Mouse (Mus musculus) heart, embryonic 10.5 days (tissue): ENCODE measurements around the gene Pum2. TPM values are rescaled to one million over a fixed set of nuclear protein-coding genes. Genes with fewer than 3 reads are reported as not detected.

Source experiments
- DNase-seq: peaks from one replicate; pipeline ENCODE4 v3.0.0-alpha.2; 2017; ENCODE audit warnings: low spot score
- H3K27ac ChIP-seq: fragments of 300-500 bp; sonication (generic); 2 replicates; pipeline ENCODE4 v1.5.1; 2016; ENCODE audit warnings: mild to moderate bottlenecking
- H3K27me3 ChIP-seq: fragments of 300-500 bp; sonication (generic); 2 replicates; pipeline ENCODE4 v1.6.1; 2016; ENCODE audit warnings: mild to moderate bottlenecking; ENCODE audit not compliant: poor library complexity, insufficient read depth, severe bottlenecking
- H3K36me3 ChIP-seq: fragments of 300-500 bp; sonication (generic); 2 replicates; pipeline ENCODE4 v1.6.1; 2016; ENCODE audit warnings: mild to moderate bottlenecking, moderate library complexity
- H3K4me1 ChIP-seq: fragments of 300-500 bp; sonication (generic); 2 replicates; pipeline ENCODE4 v1.6.1; 2016; ENCODE audit warnings: mild to moderate bottlenecking
- H3K4me3 ChIP-seq: fragments of 300-500 bp; sonication (generic); 2 replicates; pipeline ENCODE4 v1.5.1; 2016; ENCODE audit warnings: mild to moderate bottlenecking, moderate library complexity
- H3K9me3 ChIP-seq: fragments of 300-500 bp; sonication (generic); 2 replicates; pipeline ENCODE4 v1.6.1; 2016; ENCODE audit warnings: mild to moderate bottlenecking, moderate library complexity
- WGBS: fragments of 180-500 bp; shearing (Covaris S2); methylation state at CpG from one replicate; pipeline ENCODE4 v1.1.7; 2016; 5-methylcytosine and 5-hydroxymethylcytosine counted together
- polyA plus RNA-seq: library from polyadenylated mRNA; unstranded; fragments of >200 nt; fragmentation: Nextera tagmentation; extraction: Ambion mirVana; gene quantifications from 2 replicates; pipeline ENCODE4 v1.2.1, GENCODE M21; 2016

Gene Pum2
- polyA plus RNA-seq, 1 experiment from 2014 or later, result 42.5 TPM

DNA sequence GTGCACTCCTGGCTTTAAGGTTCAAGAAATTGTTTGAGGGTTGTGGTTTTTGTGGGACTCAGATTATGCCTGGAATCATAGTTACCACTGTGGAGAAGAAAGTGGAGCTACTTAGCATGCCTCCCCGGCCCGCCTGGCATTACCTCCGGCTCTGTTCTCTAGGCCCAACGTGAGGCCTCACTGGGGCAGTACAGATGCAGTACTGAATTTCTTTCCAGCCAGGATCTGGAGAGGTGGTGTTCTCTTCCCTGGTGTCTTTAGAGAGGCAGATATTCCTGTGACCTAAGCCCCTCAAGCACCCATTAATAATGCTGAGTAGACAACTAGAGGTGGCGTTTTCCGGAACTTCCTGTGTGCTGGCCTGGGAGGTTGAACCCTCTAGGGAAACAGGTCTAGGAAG, 99.4 kb downstream of the Pum2 start:
- Histone ChIP-seq H3K4me3 (peak overlapping the region; percentile 72), H3K36me3 (no peaks in the 10 kb centered on the region), H3K9me3 (no peaks in the 10 kb centered on the region), H3K4me1 (peaks cover 27% of the 10 kb centered on the region), H3K27ac (peak overlapping the region; percentile 87), H3K27me3 (no peaks in the 10 kb centered on the region; the same call in 1 of the 2 replicates)
- DNase-seq, result no peak
- 47% methylated on average over 6 of the region's 6 CpGs for whole genome bisulfite sequencing

DNA sequence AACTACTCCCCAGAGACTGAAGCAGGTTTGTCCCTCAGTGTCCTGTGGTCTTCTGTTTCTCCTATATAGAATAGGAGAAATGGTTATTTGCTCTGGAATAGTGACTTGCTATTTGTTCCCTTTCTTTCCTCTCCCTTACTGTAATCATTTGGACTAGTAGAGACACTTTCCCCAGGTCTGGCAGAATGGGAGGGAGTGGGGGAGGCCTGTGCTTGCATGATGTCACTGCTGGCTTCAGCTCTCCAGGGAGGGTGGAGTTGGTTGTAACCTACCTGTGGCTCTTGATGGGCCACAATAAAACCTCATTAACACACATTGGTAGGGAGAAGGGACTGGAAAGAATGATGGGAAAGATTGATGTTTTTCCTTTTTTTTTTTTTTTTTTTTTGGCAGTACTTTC, 100.2 kb downstream of the Pum2 start:
- Histone ChIP-seq H3K36me3 (no peaks in the 10 kb centered on the region), H3K4me3 (no peak overlapping the region), H3K4me1 (peaks cover 27% of the 10 kb centered on the region), H3K9me3 (no peaks in the 10 kb centered on the region), H3K27ac (no peak overlapping the region), H3K27me3 (no peaks in the 10 kb centered on the region; the same call in 1 of the 2 replicates)
- no peak for DNase-seq

DNA sequence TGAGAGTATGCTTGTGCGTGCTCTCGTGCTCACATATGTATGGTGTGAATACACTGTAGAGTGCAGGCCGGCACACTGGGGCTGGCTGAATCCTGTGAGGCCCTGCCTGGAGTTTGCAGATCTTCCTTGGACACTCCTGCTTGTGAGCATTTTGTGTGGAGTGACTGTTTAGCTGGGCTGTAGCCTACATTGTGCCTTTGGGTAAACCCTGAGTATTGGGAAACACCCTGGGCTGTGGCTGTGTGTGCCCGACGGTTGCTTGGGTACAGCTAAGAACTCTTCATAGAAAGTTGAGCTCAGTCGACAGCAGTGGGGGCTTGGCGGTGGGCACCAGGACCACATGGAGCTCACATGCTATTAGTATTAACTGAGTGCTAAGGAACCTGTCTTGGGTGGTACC, 102.3 kb downstream of the Pum2 start:
- Histone ChIP-seq H3K36me3 (no peaks in the 10 kb centered on the region), H3K9me3 (no peaks in the 10 kb centered on the region), H3K27ac (no peak overlapping the region), H3K4me3 (no peak overlapping the region), H3K4me1 (peaks cover 33% of the 10 kb centered on the region), H3K27me3 (no peaks in the 10 kb centered on the region)
- DNase-seq, result no peak
- 92% methylated on average over 7 of the region's 7 CpGs for WGBS

DNA sequence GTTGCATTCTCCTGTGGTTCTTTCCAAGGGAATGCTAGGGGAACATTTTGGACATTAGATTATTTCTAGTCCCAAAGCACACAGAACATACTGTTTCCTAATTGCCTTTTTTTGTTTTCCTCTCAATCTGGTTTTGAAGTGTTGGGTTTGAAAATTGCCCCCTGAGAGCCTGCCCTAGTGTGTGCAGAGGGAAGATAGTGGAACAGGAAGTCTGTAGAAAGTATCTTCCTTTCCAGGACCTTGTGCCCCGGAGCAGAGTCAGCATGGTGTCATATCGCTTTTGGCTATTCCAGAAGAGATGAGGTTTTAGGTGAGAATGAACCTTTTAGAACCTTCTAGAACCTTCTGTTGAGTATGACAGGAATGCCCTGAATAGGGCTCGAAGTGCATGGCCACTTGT, 102.8 kb downstream of the Pum2 start:
- DNase-seq, result no peak
- H3K27ac ChIP-seq, result no peak overlapping the region
- H3K9me3 ChIP-seq, result no peaks in the 10 kb centered on the region
- no peaks in the 10 kb centered on the region for H3K27me3 ChIP-seq
- H3K36me3 ChIP-seq, result no peaks in the 10 kb centered on the region
- H3K4me3 ChIP-seq, result no peak overlapping the region
- H3K4me1 ChIP-seq, result peaks cover 33% of the 10 kb centered on the region
- 67% methylated on average over 3 of the region's 3 CpGs for WGBS

DNA sequence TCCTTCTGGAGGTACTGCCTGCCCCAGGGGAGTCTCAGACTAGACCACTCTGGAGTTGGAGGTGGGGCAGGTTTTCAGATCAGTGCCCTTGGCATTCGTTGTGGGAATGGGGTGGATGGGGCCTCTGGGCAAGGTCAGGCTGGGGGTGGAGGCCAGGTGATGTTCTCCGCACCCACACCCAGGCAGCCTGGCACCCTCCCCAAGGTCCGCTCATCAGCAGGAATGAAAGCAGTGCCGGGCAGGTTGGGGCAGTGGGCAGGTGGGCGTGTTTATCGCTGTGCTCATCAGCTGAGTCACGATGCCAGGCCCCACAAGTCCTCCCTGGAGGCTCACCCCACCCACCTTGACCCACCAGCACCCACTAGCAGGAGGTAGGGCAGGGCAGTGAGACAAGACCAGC, 104.2 kb downstream of the Pum2 start:
- Histone ChIP-seq H3K36me3 (no peaks in the 10 kb centered on the region), H3K4me3 (no peak overlapping the region), H3K9me3 (no peaks in the 10 kb centered on the region), H3K27ac (no peak overlapping the region), H3K27me3 (no peaks in the 10 kb centered on the region), H3K4me1 (peaks cover 31% of the 10 kb centered on the region)
- DNase-seq, result no peak
- WGBS, result 85% methylated on average over 7 of the region's 7 CpGs

DNA sequence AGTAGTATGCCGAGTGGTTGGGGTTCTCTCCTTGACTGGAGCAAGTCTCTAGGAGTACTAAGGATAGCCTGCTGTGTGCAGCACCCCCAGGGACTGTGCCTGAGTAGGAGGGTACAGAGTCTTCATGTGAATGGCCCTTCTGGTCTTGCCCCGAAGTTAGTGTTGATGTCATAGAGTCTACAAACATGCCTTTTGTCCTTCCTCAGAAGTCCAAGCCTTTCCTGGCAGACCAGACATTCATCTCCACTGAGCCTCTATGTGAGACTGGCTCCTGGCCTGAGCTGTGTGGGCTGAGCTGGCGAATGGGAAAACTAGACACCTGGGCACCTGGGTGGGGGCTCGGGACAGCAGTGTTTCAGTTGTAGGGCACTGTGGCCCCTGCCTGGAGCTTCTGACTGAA, 105.9 kb downstream of the Pum2 start:
- Histone ChIP-seq H3K36me3 (no peaks in the 10 kb centered on the region), H3K4me3 (no peak overlapping the region), H3K4me1 (peaks cover 32% of the 10 kb centered on the region), H3K9me3 (no peaks in the 10 kb centered on the region), H3K27me3 (no peaks in the 10 kb centered on the region), H3K27ac (no peak overlapping the region)
- WGBS, result 82% methylated on average over 4 of the region's 4 CpGs
- no peak for DNase-seq

DNA sequence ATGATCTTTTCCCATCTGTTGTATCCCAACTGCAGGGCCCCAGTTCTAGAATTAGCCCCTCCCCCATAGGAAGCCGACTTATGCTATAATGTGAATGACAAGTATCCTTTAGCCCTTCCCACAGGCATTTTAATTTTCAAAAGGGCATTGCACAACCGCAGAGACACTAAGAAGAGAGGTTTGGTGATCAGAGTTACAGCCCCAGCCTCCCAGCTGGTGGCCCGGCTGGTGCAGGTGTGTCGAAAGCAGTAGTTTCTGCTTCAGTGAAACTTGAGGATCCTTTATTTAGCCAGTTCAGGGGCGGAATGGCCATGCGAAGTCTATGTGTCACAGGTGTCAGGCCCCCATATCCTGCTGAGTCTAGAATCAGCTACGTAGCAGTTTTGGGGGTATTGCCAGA, 107.2 kb downstream of the Pum2 start:
- no peak overlapping the region for H3K27ac ChIP-seq
- peaks cover 38% of the 10 kb centered on the region for H3K4me1 ChIP-seq
- H3K27me3 ChIP-seq, result no peaks in the 10 kb centered on the region
- DNase-seq, result no peak
- WGBS, result 84% methylated on average over 7 of the region's 7 CpGs
- H3K36me3 ChIP-seq, result no peaks in the 10 kb centered on the region
- no peaks in the 10 kb centered on the region for H3K9me3 ChIP-seq
- H3K4me3 ChIP-seq, result no peak overlapping the region

DNA sequence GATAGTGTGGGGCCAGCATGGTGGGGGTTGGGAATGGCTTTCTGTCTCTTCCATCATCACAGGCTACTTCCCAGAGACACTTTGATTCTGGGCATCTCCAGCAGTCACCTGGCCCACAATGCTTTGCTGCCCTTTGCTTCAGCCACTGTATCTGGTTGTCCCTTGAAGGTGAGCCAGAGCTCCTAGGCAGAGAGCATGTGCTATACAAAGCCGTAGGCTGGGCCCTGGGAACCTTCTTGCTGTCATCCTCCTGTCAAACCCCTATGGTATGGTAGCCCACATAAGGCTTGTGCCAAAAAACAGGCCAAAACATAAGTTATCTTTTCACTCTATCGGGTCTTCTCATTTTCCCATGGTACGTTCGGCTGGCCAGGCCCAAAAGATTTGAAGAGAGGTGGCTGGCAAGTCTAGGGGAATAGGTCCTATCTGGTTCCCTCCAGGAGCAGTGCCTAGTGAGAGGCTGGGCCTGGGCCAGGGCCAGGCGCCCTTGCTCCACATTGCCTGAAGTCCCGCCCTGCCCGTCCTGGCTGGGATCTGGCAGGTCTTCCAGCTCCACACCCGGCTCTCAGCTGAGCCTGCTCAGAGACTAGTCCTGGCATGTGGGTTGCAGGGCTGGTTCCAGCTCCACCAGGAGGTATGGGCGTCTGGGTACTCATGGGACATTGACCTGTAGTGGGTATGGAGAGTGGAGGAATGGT, 107.9 kb downstream of the Pum2 start:
- DNase-seq, result no peak
- H3K4me1 ChIP-seq, result peaks cover 42% of the 10 kb centered on the region
- H3K27me3 ChIP-seq, result no peaks in the 10 kb centered on the region
- no peak overlapping the region for H3K4me3 ChIP-seq
- H3K27ac ChIP-seq, result no peak overlapping the region
- WGBS, result 76% methylated on average over 9 of the region's 9 CpGs
- no peaks in the 10 kb centered on the region for H3K36me3 ChIP-seq
- H3K9me3 ChIP-seq, result no peaks in the 10 kb centered on the region

DNA sequence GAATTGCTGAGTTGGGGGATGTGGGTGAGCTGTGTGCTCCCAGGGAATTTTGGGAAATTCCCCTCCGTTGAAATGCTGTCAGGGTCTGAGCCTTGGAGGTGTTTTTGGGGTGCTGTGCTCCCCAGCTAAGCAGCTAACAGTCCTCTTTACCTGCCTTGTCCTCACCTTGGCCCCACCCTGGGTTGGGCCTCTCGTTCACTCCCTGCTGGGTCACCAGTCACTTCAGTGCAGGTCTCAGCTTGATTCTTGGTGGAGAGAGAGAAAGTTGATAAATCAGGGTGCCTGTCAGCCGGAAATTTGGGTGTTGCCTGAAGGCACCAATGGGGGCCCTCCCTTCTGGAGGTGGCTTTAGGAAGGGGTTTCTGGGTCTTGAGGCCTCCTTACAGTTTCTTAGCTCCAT, 108.6 kb downstream of the Pum2 start:
- DNase-seq, result no peak
- H3K4me3 ChIP-seq, result no peak overlapping the region
- no peaks in the 10 kb centered on the region for H3K27me3 ChIP-seq
- H3K9me3 ChIP-seq, result no peaks in the 10 kb centered on the region
- H3K4me1 ChIP-seq, result peaks cover 42% of the 10 kb centered on the region
- WGBS, result 81% methylated on average over 3 of the region's 3 CpGs
- H3K27ac ChIP-seq, result no peak overlapping the region
- no peaks in the 10 kb centered on the region for H3K36me3 ChIP-seq

DNA sequence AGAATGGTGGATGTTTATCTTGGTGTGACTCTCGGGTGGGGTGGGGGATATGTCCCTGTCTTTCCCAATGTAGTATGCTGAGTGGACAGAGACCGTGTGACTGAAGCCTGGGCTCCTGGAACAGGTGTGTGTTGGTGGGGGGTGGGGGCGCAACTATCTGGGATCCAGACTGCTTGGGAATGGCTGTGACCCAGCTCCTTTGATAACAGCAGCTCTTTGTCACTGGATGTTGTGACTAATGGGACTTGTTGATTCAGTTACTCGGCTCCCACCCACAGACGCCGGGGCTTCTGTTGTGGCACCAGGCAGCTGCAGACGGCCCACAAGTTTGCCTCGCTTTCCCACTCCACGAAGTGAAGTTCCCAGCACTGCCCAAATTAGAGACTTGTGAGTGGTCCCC, 110.3 kb downstream of the Pum2 start:
- WGBS, result 53% methylated on average over 9 of the region's 9 CpGs
- DNase-seq, result no peak
- Histone ChIP-seq H3K27ac (peak overlapping the region; percentile 12; the same call in 1 of the 2 replicates), H3K9me3 (no peaks in the 10 kb centered on the region), H3K36me3 (peaks cover under 1% of the 10 kb centered on the region; the same call in 1 of the 2 replicates), H3K27me3 (no peaks in the 10 kb centered on the region), H3K4me3 (no peak overlapping the region), H3K4me1 (peaks cover 48% of the 10 kb centered on the region)

DNA sequence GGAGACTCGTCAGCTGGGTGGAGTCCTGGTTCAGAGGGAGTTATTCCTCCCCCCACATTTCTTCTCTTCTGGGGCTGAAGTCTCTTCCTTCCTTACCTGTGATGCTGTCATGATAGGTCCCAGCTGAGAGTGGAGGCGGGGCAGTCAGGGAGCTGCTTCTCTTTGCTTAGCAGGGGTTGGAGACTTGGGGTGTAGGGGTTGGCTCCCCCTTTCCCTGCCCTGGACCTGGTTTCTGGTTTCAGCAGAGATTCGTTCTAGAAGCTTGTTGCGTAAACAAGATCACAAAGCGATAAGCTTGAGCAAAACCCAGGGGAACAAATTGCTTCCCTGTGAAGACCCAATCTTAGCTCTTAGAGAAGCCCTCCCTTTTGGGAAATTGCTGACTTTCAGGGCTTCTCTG, 112.5 kb downstream of the Pum2 start:
- H3K27ac ChIP-seq, result no peak overlapping the region
- no peak overlapping the region for H3K4me3 ChIP-seq
- H3K36me3 ChIP-seq, result peaks cover 22% of the 10 kb centered on the region
- DNase-seq, result no peak
- peaks cover 36% of the 10 kb centered on the region for H3K4me1 ChIP-seq
- 69% methylated on average over 5 of the region's 5 CpGs for WGBS
- no peaks in the 10 kb centered on the region for H3K27me3 ChIP-seq
- no peaks in the 10 kb centered on the region for H3K9me3 ChIP-seq

DNA sequence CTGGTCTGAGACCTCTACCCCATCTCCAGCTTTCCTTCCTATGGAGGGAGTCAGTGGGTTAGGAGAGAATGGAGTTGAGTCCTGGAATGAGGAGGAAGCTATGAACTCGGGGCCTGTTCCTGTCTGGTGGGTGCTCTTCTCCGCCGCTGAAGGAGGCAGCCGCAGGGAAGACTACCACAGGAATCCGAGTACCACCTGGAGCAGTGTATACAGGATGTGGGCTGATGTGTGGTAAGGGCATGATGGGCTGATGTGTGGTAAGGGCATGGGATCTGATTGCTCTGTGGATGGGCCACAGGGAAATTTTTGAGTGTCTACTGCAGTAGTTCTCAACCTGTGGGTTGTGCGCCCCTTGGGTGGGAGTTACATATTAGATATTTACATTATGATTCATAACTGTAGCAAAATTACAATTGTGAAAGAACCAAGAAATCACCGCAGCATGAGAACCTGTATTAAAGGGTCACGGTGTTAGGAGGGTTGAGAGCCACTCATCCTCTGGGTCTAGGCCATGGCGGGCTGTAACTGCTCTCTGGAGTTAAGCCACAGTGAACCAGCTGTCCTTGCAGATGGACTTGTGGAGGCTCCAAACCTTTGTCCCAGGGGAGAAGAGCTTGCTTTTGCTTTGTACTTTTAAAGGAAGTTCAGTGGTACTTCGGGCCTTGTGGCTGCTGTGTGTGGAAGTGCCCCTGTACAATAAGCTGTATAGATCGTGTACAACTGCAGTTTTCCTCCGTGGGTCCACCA, 113.2 kb downstream of the Pum2 start:
- no peak for DNase-seq
- Histone ChIP-seq H3K9me3 (no peaks in the 10 kb centered on the region), H3K36me3 (peaks cover 29% of the 10 kb centered on the region), H3K4me1 (peaks cover 33% of the 10 kb centered on the region), H3K4me3 (no peak overlapping the region), H3K27ac (no peak overlapping the region), H3K27me3 (no peaks in the 10 kb centered on the region)
- 85% methylated on average over 12 of the region's 12 CpGs for WGBS

DNA sequence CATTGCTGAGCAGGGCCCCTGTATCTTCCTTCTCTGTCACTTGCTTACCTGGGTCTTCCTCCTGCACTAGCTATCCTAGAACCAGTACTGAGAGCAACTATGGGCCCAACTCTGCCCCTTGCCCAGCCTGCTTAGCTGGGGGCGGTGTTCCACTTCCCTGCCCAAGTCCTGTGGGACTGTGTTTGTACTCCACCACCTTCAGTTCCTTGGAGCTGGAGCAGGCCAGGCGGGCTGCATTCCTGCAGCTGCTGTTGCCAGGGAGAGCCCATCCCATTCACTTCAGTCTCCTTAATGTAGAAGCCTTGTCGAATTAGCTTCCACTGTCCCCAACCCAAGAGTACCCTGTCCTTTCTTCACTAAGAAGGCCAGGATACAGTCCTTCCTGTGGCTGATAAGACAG, 114.5 kb downstream of the Pum2 start:
- peaks cover 32% of the 10 kb centered on the region for H3K4me1 ChIP-seq
- 69% methylated on average over 3 of the region's 3 CpGs for WGBS
- H3K4me3 ChIP-seq, result no peak overlapping the region
- DNase-seq, result no peak
- peaks cover 41% of the 10 kb centered on the region for H3K36me3 ChIP-seq
- no peaks in the 10 kb centered on the region for H3K9me3 ChIP-seq
- H3K27ac ChIP-seq, result no peak overlapping the region
- no peaks in the 10 kb centered on the region for H3K27me3 ChIP-seq
